Mouse (Mus musculus): ENCODE measurements around the gene Xylb. TPM values are rescaled to one million over a fixed set of nuclear protein-coding genes. Genes with fewer than 3 reads are reported as not detected.
A peak's percentile ranks its signal among the peaks of the same experiment; 100 is the strongest.
"Not testable (repeated sequence)": the region's sequence is repeated elsewhere in the genome, so short reads cannot be mapped to it uniquely, and the experiment has no call there.

The Xylb gene
- polyA plus RNA-seq, 1 experiment from 2014 or later = 2.5 TPM

DNA sequence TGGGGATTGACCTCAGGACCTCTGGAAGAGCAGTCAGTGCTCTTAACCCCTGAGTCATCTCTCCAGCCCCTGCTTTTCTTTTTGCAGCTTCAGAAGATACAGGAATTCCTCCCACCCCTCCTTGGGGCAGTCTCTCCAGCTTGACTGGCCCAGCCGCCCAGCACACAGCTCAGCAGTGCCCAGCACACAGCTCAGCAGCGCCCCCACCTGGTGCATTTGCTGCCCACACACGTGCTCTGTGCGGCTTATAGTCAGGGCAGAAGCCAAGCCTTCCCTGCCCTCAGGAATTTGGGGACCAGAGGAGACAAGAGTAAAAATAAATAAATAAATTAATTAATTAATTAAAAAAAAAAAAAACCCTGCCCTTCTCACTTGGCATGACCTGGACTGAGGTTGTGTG lies 5.1 kb upstream of the Xylb start:
- H3K4me3 ChIP-seq (ENCODE audit: low read depth, low read length) = no peak overlapping the region
- H3K27ac ChIP-seq (ENCODE audit: low read depth, low read length) = no peak overlapping the region
- no peaks in the 10 kb centered on the region for H3K4me1 ChIP-seq (ENCODE audit: control insufficient read depth, insufficient read depth, low read length)
- H3K27me3 ChIP-seq (ENCODE audit: control insufficient read depth, insufficient read depth, low read length) = no peaks in the 10 kb centered on the region
- H3K9me3 ChIP-seq (ENCODE audit: control insufficient read depth, low read length) = no peaks in the 10 kb centered on the region
- H3K4me2 ChIP-seq (ENCODE audit: low read depth, low read length) = no peak overlapping the region
- 24% methylated on average over 4 of the region's 4 CpGs for WGBS
- peak; percentile 66; the same call in 1 of the 2 replicates for ATAC-seq (ENCODE audit: low read depth)
- no peak overlapping the region for H3K9ac ChIP-seq (replicated peaks; ENCODE audit: low read depth, low read length)
- peaks cover 29% of the 10 kb centered on the region for H3K36me3 ChIP-seq (ENCODE audit: control insufficient read depth, insufficient read depth, low read length)

DNA sequence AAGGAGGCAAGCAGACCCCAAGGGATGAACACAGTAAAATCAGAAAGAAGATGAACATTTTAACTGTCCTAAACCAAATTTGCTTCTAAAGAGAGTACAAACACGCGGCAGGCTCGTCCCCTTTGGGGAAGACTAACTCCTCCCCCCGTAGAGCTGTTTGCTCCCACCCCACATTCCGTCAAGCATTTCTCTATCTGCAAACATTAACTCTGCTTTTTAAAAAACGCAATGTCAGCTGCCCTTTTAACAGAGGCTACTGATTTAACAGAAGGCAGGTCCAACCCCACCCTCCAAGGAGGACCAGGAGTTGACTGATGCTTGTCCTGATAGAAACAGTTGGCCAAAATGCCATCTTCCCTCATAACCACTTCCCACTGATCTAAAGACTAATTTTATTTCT lies 3.3 kb upstream of the Xylb start:
- ATAC-seq (ENCODE audit: low read depth) = no peak
- H3K4me3 ChIP-seq (ENCODE audit: low read depth, low read length) = no peak overlapping the region
- H3K9me3 ChIP-seq (ENCODE audit: control insufficient read depth, low read length) = no peaks in the 10 kb centered on the region
- no peak overlapping the region for H3K9ac ChIP-seq (replicated peaks; ENCODE audit: low read depth, low read length)
- no peak overlapping the region for H3K27ac ChIP-seq (ENCODE audit: low read depth, low read length)
- 84% methylated on average over 6 of the region's 6 CpGs for WGBS
- peaks cover 14% of the 10 kb centered on the region for H3K36me3 ChIP-seq (ENCODE audit: control insufficient read depth, insufficient read depth, low read length)
- H3K4me1 ChIP-seq (ENCODE audit: control insufficient read depth, insufficient read depth, low read length) = no peaks in the 10 kb centered on the region
- no peaks in the 10 kb centered on the region for H3K27me3 ChIP-seq (ENCODE audit: control insufficient read depth, insufficient read depth, low read length)
- H3K4me2 ChIP-seq (ENCODE audit: low read depth, low read length) = no peak overlapping the region

DNA sequence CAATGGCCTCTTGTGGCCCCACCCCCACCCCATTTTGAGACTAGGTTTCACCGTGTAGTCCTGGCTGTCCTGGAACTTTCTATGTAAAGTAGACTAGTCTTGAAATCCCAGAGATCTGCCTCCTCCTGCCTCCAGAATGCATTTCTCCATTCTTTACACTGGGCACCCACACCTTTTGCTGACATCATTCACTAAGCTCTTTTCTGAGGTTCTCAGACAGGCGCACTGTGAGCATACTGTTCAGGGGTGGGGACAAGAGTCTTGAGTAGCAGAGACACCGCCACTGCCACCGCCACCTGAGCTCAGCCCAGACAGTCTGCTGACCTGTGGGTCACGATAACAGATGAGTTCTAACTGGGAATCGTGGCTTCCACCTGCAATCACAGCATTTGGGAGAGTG lies 1.2 kb upstream of the Xylb start:
- H3K27me3 ChIP-seq (ENCODE audit: control insufficient read depth, insufficient read depth, low read length) = no peaks in the 10 kb centered on the region
- no peak for ATAC-seq (ENCODE audit: low read depth)
- H3K4me3 ChIP-seq (ENCODE audit: low read depth, low read length) = no peak overlapping the region
- no peaks in the 10 kb centered on the region for H3K4me1 ChIP-seq (ENCODE audit: control insufficient read depth, insufficient read depth, low read length)
- no peak overlapping the region for H3K27ac ChIP-seq (ENCODE audit: low read depth, low read length)
- WGBS = 84% methylated on average over 6 of the region's 6 CpGs
- H3K36me3 ChIP-seq (ENCODE audit: control insufficient read depth, insufficient read depth, low read length) = peaks cover 6% of the 10 kb centered on the region; the same call in 1 of the 2 replicates
- H3K4me2 ChIP-seq (ENCODE audit: low read depth, low read length) = no peak overlapping the region
- no peaks in the 10 kb centered on the region for H3K9me3 ChIP-seq (ENCODE audit: control insufficient read depth, low read length)
- H3K9ac ChIP-seq (replicated peaks; ENCODE audit: low read depth, low read length) = no peak overlapping the region

DNA sequence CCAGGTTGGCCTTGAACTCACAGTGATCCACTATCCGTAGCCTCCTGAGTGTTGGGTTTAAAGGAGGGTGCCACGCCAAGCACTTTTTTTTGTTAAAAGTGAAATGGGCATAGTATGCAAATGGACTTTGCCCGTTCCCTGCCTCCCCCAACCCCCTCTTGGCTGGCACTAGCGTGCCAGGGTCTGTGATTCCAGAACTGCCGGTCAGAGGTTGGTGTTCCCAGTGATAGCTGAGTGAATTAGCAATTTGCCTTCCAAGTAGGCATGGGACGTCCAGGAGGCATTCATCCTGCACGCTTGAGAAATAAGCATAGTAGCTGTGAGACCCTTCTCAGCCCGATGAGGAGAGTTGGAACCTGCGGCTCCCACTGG lies 863 bp downstream of the Xylb start:
- ATAC-seq (ENCODE audit: low read depth) = no peak; the same call in 1 of the 2 replicates
- Histone ChIP-seq H3K36me3 (ENCODE audit: control insufficient read depth, insufficient read depth, low read length) (no peaks in the 10 kb centered on the region), H3K27me3 (ENCODE audit: control insufficient read depth, insufficient read depth, low read length) (no peaks in the 10 kb centered on the region), H3K4me3 (ENCODE audit: low read depth, low read length) (peak overlapping the region; percentile 53), H3K4me2 (ENCODE audit: low read depth, low read length) (peak overlapping the region; percentile 86), H3K9ac (replicated peaks; ENCODE audit: low read depth, low read length) (no peak overlapping the region), H3K4me1 (ENCODE audit: control insufficient read depth, insufficient read depth, low read length) (no peaks in the 10 kb centered on the region), H3K9me3 (ENCODE audit: control insufficient read depth, low read length) (no peaks in the 10 kb centered on the region), H3K27ac (ENCODE audit: low read depth, low read length) (no peak overlapping the region)
- 39% methylated on average over 9 of the region's 9 CpGs for WGBS

DNA sequence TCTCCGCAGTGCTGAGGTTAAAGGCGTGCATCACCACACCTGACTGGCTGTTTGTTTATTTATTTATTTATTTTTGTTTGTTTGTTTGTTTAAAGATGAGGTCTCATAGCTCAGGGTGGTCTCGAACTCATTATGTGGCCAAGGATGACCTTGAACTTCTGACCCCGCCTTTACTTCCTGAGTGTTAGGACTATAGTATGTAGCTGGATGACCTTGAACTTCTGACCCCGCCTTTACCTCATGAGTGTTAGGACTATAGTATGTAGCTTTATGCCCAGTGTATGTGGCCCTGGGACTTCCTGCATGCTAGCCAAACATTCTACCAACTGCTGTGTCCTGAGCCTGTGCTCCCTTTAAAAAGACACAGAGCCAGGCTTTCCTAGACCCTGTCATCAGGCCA lies 4.2 kb downstream of the Xylb start:
- no peak overlapping the region for H3K27ac ChIP-seq (ENCODE audit: low read depth, low read length)
- no peaks in the 10 kb centered on the region for H3K9me3 ChIP-seq (ENCODE audit: control insufficient read depth, low read length)
- 94% methylated on average over 5 of the region's 5 CpGs for WGBS
- no peak overlapping the region for H3K4me3 ChIP-seq (ENCODE audit: low read depth, low read length)
- no peaks in the 10 kb centered on the region for H3K27me3 ChIP-seq (ENCODE audit: control insufficient read depth, insufficient read depth, low read length)
- H3K9ac ChIP-seq (replicated peaks; ENCODE audit: low read depth, low read length) = no peak overlapping the region
- no peaks in the 10 kb centered on the region for H3K4me1 ChIP-seq (ENCODE audit: control insufficient read depth, insufficient read depth, low read length)
- H3K36me3 ChIP-seq (ENCODE audit: control insufficient read depth, insufficient read depth, low read length) = no peaks in the 10 kb centered on the region
- ATAC-seq (ENCODE audit: low read depth) = no peak
- no peak overlapping the region for H3K4me2 ChIP-seq (ENCODE audit: low read depth, low read length)

DNA sequence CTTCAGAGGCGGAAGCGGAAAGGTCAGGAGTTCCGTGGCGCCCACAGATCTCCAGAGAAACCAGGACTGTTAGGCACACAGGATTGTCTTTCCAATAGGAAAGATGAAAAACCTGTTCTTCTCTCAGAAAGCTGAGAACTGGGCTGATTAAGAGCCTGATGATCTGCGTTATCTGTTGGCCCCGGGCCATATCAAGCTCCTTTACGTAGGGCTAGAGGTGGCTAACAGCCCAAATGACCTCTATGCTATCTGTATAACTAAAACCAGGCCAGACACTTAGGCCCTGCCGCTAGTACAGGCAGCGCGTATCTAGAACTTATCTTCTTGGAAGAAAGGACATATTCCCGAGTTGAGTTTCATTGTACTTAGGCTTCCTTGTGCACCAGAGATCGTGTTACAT lies 6.0 kb downstream of the Xylb start:
- H3K9ac ChIP-seq (replicated peaks; ENCODE audit: low read depth, low read length) = no peak overlapping the region
- no peak overlapping the region for H3K27ac ChIP-seq (ENCODE audit: low read depth, low read length)
- H3K4me1 ChIP-seq (ENCODE audit: control insufficient read depth, insufficient read depth, low read length) = no peaks in the 10 kb centered on the region
- no peak for ATAC-seq (ENCODE audit: low read depth)
- H3K9me3 ChIP-seq (ENCODE audit: control insufficient read depth, low read length) = no peaks in the 10 kb centered on the region
- 93% methylated on average over 12 of the region's 12 CpGs for WGBS
- H3K36me3 ChIP-seq (ENCODE audit: control insufficient read depth, insufficient read depth, low read length) = no peaks in the 10 kb centered on the region
- H3K4me2 ChIP-seq (ENCODE audit: low read depth, low read length) = no peak overlapping the region
- no peak overlapping the region for H3K4me3 ChIP-seq (ENCODE audit: low read depth, low read length)
- H3K27me3 ChIP-seq (ENCODE audit: control insufficient read depth, insufficient read depth, low read length) = no peaks in the 10 kb centered on the region

DNA sequence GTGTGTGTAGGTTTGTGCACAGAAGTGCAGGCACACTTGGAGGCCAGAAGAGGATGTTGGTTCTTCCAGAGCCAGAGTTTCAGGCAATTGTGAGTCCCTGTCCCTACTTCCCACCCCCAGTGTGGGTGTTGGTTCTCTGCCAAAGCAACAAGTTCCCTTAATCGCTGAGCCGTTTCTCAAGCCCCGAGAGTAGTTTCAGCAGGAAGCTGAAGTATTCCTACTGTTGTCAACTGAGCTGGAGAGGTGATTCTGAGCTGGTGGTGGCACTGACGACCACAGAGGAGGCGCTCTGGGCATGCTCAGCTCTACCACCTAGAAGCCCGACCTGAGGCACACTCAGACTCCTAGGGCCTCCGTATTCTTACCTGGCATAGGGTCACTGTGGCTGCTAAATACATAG lies 8.1 kb downstream of the Xylb start, which contains the start of gene Slc22a14:
Gene Slc22a14, minus strand, starts transcription at position 270 of the 400 bp plus-strand sequence.
- H3K27me3 ChIP-seq (ENCODE audit: control insufficient read depth, insufficient read depth, low read length) = no peaks in the 10 kb centered on the region
- no peak within 1 kb of the TSS for H3K4me2 ChIP-seq (ENCODE audit: low read depth, low read length)
- H3K4me3 ChIP-seq (ENCODE audit: low read depth, low read length) = no peak within 1 kb of the TSS
- 70% methylated on average over 7 of the region's 7 CpGs for WGBS
- H3K27ac ChIP-seq (ENCODE audit: low read depth, low read length) = no peak within 1 kb of the TSS
- H3K4me1 ChIP-seq (ENCODE audit: control insufficient read depth, insufficient read depth, low read length) = no peaks in the 10 kb centered on the region
- no peak within 1 kb of the TSS for H3K9ac ChIP-seq (replicated peaks; ENCODE audit: low read depth, low read length)
- H3K9me3 ChIP-seq (ENCODE audit: control insufficient read depth, low read length) = no peaks in the 10 kb centered on the region
- H3K36me3 ChIP-seq (ENCODE audit: control insufficient read depth, insufficient read depth, low read length) = no peaks in the 10 kb centered on the region
- ATAC-seq (ENCODE audit: low read depth) = no peak

DNA sequence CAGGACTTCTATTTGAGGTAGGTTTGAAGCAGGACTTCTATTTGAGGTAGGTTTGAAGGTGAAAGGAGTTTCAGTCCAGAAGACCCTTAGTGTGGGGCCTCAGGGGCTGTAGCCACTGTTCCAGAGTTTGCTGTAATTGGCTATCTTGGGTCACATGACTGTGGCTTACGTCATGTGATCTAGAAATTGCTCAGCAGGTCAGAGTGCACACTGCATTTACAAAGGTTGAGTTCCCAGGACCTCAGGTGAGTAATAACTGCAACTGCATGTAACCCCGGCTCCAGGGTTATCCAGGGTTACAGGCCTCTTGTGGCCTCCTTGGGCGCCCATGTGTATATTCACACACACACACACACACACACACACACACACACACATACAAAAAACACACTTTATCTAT lies 11.2 kb downstream of the Xylb start:
- H3K4me1 ChIP-seq (ENCODE audit: control insufficient read depth, insufficient read depth, low read length) = no peaks in the 10 kb centered on the region
- H3K4me2 ChIP-seq (ENCODE audit: low read depth, low read length) = no peak overlapping the region
- no peak overlapping the region for H3K9ac ChIP-seq (replicated peaks; ENCODE audit: low read depth, low read length)
- 93% methylated on average over 3 of the region's 3 CpGs for WGBS
- no peaks in the 10 kb centered on the region for H3K9me3 ChIP-seq (ENCODE audit: control insufficient read depth, low read length)
- no peak overlapping the region for H3K4me3 ChIP-seq (ENCODE audit: low read depth, low read length)
- ATAC-seq (ENCODE audit: low read depth) = no peak
- no peaks in the 10 kb centered on the region for H3K27me3 ChIP-seq (ENCODE audit: control insufficient read depth, insufficient read depth, low read length)
- no peak overlapping the region for H3K27ac ChIP-seq (ENCODE audit: low read depth, low read length)
- H3K36me3 ChIP-seq (ENCODE audit: control insufficient read depth, insufficient read depth, low read length) = no peaks in the 10 kb centered on the region

DNA sequence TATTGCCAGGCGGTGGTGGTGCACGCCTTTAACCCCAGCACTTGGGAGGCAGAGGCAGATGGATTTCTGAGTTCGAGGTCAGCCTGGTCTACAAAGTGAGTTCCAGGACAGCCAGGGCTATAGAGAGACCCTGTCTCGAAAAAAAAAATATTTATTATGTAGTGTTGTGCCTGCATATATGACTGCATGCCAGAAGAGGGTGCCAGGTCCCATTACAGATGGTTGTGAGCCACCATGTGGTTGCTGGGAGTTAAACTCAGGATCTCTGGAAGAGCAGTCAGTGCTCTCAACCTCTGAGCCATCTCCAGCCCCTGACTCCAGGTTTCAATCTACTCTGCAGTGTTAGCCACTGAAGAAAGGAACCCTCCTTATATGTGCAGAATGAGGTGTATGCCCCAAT lies 13.6 kb downstream of the Xylb start:
- ATAC-seq (ENCODE audit: low read depth); H3K4me3 ChIP-seq (ENCODE audit: low read depth, low read length); H3K27me3 ChIP-seq (ENCODE audit: control insufficient read depth, insufficient read depth, low read length); H3K4me1 ChIP-seq (ENCODE audit: control insufficient read depth, insufficient read depth, low read length); H3K27ac ChIP-seq (ENCODE audit: low read depth, low read length); H3K9ac ChIP-seq (replicated peaks; ENCODE audit: low read depth, low read length); H3K9me3 ChIP-seq (ENCODE audit: control insufficient read depth, low read length); H3K4me2 ChIP-seq (ENCODE audit: low read depth, low read length); H3K36me3 ChIP-seq (ENCODE audit: control insufficient read depth, insufficient read depth, low read length): not testable (repeated sequence)
- WGBS = 84% methylated on average over 4 of the region's 4 CpGs

DNA sequence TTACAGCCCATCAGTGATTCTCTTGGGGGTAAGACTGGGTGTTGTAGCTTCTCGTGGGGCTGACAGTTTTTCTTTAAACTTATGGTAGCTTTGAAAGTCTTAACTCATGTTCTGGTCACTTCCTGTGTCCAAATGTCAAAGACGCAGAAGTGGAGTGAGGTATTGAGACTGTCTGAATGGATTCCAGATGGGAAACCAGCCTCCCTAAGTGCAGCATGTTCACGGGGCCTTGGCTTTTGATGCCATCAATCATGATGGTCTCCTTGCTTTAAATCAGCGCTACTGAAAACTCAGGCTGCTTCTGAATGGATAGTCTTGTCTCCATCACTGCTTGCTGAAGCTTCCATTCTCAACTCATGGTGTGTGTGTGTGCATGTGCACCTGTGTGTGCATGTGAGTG lies 14.1 kb downstream of the Xylb start:
- Histone ChIP-seq H3K9ac (replicated peaks; ENCODE audit: low read depth, low read length) (no peak overlapping the region), H3K9me3 (ENCODE audit: control insufficient read depth, low read length) (no peaks in the 10 kb centered on the region), H3K4me3 (ENCODE audit: low read depth, low read length) (no peak overlapping the region), H3K4me1 (ENCODE audit: control insufficient read depth, insufficient read depth, low read length) (no peaks in the 10 kb centered on the region), H3K36me3 (ENCODE audit: control insufficient read depth, insufficient read depth, low read length) (no peaks in the 10 kb centered on the region), H3K27me3 (ENCODE audit: control insufficient read depth, insufficient read depth, low read length) (no peaks in the 10 kb centered on the region), H3K27ac (ENCODE audit: low read depth, low read length) (no peak overlapping the region), H3K4me2 (ENCODE audit: low read depth, low read length) (no peak overlapping the region)
- WGBS = 74% methylated on average over 4 of the region's 4 CpGs
- ATAC-seq (ENCODE audit: low read depth) = no peak
